ENCODE assay signal across 14 mouse cellular contexts in genomic region chr16:31303276-31303675, GRCm38 (mm10). TPM values are rescaled to one million over a fixed set of nuclear protein-coding genes. Genes with fewer than 3 reads are reported as not detected.
DNase-seq lines count a peak whose midpoint lies in the region; ATAC-seq and TF ChIP-seq lines count a peak whose summit lies in the region.
"Had no signal": no experiment of that assay in that cellular context is flagged by ENCODE, and none has a peak within 500 bp of the region (broad histone marks: within the 10 kb centered on the region; RNA-seq: fewer than 3 reads in every experiment).

No protein-coding gene starts in this region.

- H3K27me3 ChIP-seq in heart, adult 2 months (ENCODE audit: control insufficient read depth, insufficient read depth, low read length) = no peaks in the 10 kb centered on the region
- H3K27me3 ChIP-seq in heart, embryonic 10.5 days (ENCODE audit: insufficient read depth, poor library complexity, severe bottlenecking) = no peaks in the 10 kb centered on the region
- H3K27me3 ChIP-seq in forebrain, postnatal 0 days (ENCODE audit: insufficient read depth, low read length) = no peaks in the 10 kb centered on the region

- TF ChIP-seq EP300 in heart, adult 2 months (IDR thresholded peaks at IDR 0.05; ENCODE audit: insufficient read depth, low read depth, low read length) = peak; percentile 77; the same call in 1 of the 2 replicates

- TF ChIP-seq POLR2A in heart, adult 2 months (IDR thresholded peaks at IDR 0.05; ENCODE audit: insufficient read depth, low read depth, low read length) = 0 out of 2 replicates have a peak, but pooled peaks have one; percentile 35

- no peaks in the 10 kb centered on the region; the same call in 1 of the 2 replicates for H3K36me3 ChIP-seq in heart, adult 2 months (ENCODE audit: control insufficient read depth, insufficient read depth, low read length)
- no peaks in the 10 kb centered on the region for H3K36me3 ChIP-seq in heart, embryonic 10.5 days
- H3K36me3 ChIP-seq in forebrain, postnatal 0 days (ENCODE audit: insufficient read depth) = no peaks in the 10 kb centered on the region
- H3K36me3 ChIP-seq: liver, embryonic 12.5 days had no signal

- peak overlapping the region; percentile 73 for H3K27ac ChIP-seq in heart, adult 2 months
- H3K27ac ChIP-seq in heart, embryonic 10.5 days = no peak overlapping the region
- H3K27ac ChIP-seq in forebrain, postnatal 0 days (ENCODE audit: low read depth, low read length) = no peak overlapping the region
- H3K27ac ChIP-seq: left cerebral cortex, adult 2 months; liver, embryonic 12.5 days had no signal

- intact Hi-C loops in heart, adult 2 months (cut with DNase I) = loop anchor here (1.0 kb wide), 1 partner anchor 25 kb away; no protein-coding TSS in a partner anchor
- intact Hi-C loops in heart, postnatal 10 days (cut with DNase I) = no loop called here

- H3K4me2 ChIP-seq in forebrain, postnatal 0 days (ENCODE audit: low read depth) = no peak overlapping the region
- H3K4me2 ChIP-seq: liver, embryonic 12.5 days had no signal

- no peak overlapping the region for H3K9ac ChIP-seq in heart, adult 2 months (ENCODE audit: low read depth, low read length)
- no peak overlapping the region for H3K9ac ChIP-seq in forebrain, postnatal 0 days
- H3K9ac ChIP-seq: liver, embryonic 12.5 days had no signal

- ATAC-seq in forebrain, postnatal 0 days = no peak
- ATAC-seq: liver, embryonic 12.5 days had no signal

- no peaks in the 10 kb centered on the region for H3K79me2 ChIP-seq in heart, adult 2 months (replicated peaks; ENCODE audit: control insufficient read depth, insufficient read depth, low read length)

- no peak for TF ChIP-seq CTCF in heart, adult 2 months (IDR thresholded peaks at IDR 0.05)
- TF ChIP-seq CTCF in forebrain, postnatal 0 days (IDR thresholded peaks at IDR 0.05; ENCODE audit: low read depth) = no peak

- no peaks in the 10 kb centered on the region for H3K9me3 ChIP-seq in heart, embryonic 10.5 days
- no peaks in the 10 kb centered on the region for H3K9me3 ChIP-seq in forebrain, postnatal 0 days (ENCODE audit: low read length)
- H3K9me3 ChIP-seq: liver, embryonic 12.5 days had no signal

- WGBS in heart, adult 2 months = 46% methylated on average over 10 of the region's 10 CpGs
- 68% methylated on average over 10 of the region's 10 CpGs for WGBS in heart, embryonic 10.5 days
- 71% methylated on average over 10 of the region's 10 CpGs for WGBS in forebrain, postnatal 0 days

- no peaks in the 10 kb centered on the region; the same call in 1 of the 2 replicates for H3K4me1 ChIP-seq in heart, adult 2 months (ENCODE audit: control insufficient read depth, insufficient read depth, low read length)
- peaks cover 21% of the 10 kb centered on the region for H3K4me1 ChIP-seq in heart, embryonic 10.5 days
- no peaks in the 10 kb centered on the region for H3K4me1 ChIP-seq in forebrain, postnatal 0 days (ENCODE audit: insufficient read depth)
- H3K4me1 ChIP-seq: liver, embryonic 12.5 days; megakaryocyte, embryonic 14.5 days had no signal

- DNase-seq in heart, adult 2 months = peak; percentile 66 to 69
- no peak for DNase-seq in heart, embryonic 10.5 days (ENCODE audit: low spot score)
- peak; percentile 27 for DNase-seq in urinary bladder, postnatal 14 days (ENCODE audit: low spot score)
- DNase-seq in urinary bladder, adult 2 months (ENCODE audit: low spot score) = no peak
- DNase-seq in heart, postnatal 10 days = peak; percentile 37 to 39
- no peak for DNase-seq in forebrain, postnatal 0 days
- DNase-seq in frontal cortex, postnatal 10 days (ENCODE audit: low spot score in 2 of 2) = no peak
- no peak for DNase-seq in right cerebral cortex, postnatal 4 days
- DNase-seq: B cell, adult 2 months; cerebellum, postnatal 10 days; thymus, postnatal 14 days had no signal

- no peak overlapping the region for H3K4me3 ChIP-seq in heart, adult 2 months
- no peak overlapping the region for H3K4me3 ChIP-seq in heart, embryonic 10.5 days
- H3K4me3 ChIP-seq in forebrain, postnatal 0 days (ENCODE audit: low read depth, low read length) = no peak overlapping the region
- H3K4me3 ChIP-seq: left cerebral cortex, adult 2 months; liver, embryonic 12.5 days; megakaryocyte, embryonic 14.5 days had no signal

RNA-seq across cellular contexts. Expression of gene Apod, which starts 11.3 kb away (rescaled TPM):
- 1 to 10 TPM; 5.3 to 7.5 TPM for total RNA-seq in heart, adult 2 months (2021)
- 4.4 and 4.7 TPM in 2 replicates for polyA plus RNA-seq in heart, adult 2 months (2012; rRNA removed)
- polyA plus RNA-seq in heart, embryonic 10.5 days (2016; fragmentation: Nextera tagmentation; extraction: Ambion mirVana) = not detected in 2 replicates
- 38.4 and 57.2 TPM in 2 replicates for polyA plus RNA-seq in urinary bladder, adult 2 months (2012; rRNA removed)
- 1 to 10 TPM in 1 of 2 experiments, under 1 TPM in 1; 0.91 to 1.1 TPM for total RNA-seq in heart, postnatal 10 days (2021)
- 81.9 and 84.2 TPM in 2 replicates for total RNA-seq in forebrain, postnatal 0 days (2014; rRNA removed)
- polyA plus RNA-seq in forebrain, postnatal 0 days (2015; fragmentation: Nextera tagmentation; extraction: Ambion mirVana) = 179 and 215 TPM in 2 replicates
- polyA plus RNA-seq: liver, embryonic 12.5 days had no signal

RNA-seq across cellular contexts. Expression of gene Ppp1r2, which starts 28.2 kb away (rescaled TPM):
- total RNA-seq in heart, adult 2 months (2021) = 10 to 100 TPM; 77.3 to 88.3 TPM
- 33.1 and 40.6 TPM in 2 replicates for polyA plus RNA-seq in heart, adult 2 months (2012; rRNA removed)
- polyA plus RNA-seq in heart, embryonic 10.5 days (2016; fragmentation: Nextera tagmentation; extraction: Ambion mirVana) = 85.0 and 95.4 TPM in 2 replicates
- 72.3 and 91.1 TPM in 2 replicates for polyA plus RNA-seq in urinary bladder, adult 2 months (2012; rRNA removed)
- total RNA-seq in heart, postnatal 10 days (2021) = 100 to 1,000 TPM; 113 to 125 TPM
- 64.9 and 75.5 TPM in 2 replicates for total RNA-seq in forebrain, postnatal 0 days (2014; rRNA removed)
- 84.9 and 101 TPM in 2 replicates for polyA plus RNA-seq in forebrain, postnatal 0 days (2015; fragmentation: Nextera tagmentation; extraction: Ambion mirVana)

Comparison
In these comparisons a context has a peak if more than half of its experiments do, and no peak if none do; other contexts are left out.
1. DNase-seq: peak in heart, adult 2 months (2 of 2), urinary bladder, postnatal 14 days (single experiment) and heart, postnatal 10 days (2 of 2); none in heart, embryonic 10.5 days (single experiment), urinary bladder, adult 2 months (single experiment), forebrain, postnatal 0 days (single experiment), frontal cortex, postnatal 10 days (0 of 2) and right cerebral cortex, postnatal 4 days (single experiment).